Mouse (Mus musculus) retina, adult 2 months (tissue): ENCODE measurements around the gene Prr5l.
A peak's percentile ranks its signal among the peaks of the same experiment; 100 is the strongest.

Experiments used
- DNase-seq: peaks from one replicate; pipeline ENCODE4 v3.0.0-alpha.2; 2012; ENCODE audit warnings: low read depth, low spot score

The Prr5l gene

GRCm38 (mm10) chr2:101723333-101723881 lies 159.4 kb downstream of the Prr5l start:
- DNase-seq = no peak

GRCm38 (mm10) chr2:101722370-101723332 lies 160.2 kb downstream of the Prr5l start:
- DNase-seq = no peak

- DNase-seq = no peak
Measured at GRCm38 (mm10) chr2:101721835-101722234, 161.0 kb downstream of the Prr5l start.

- no peak for DNase-seq
Measured at GRCm38 (mm10) chr2:101717162-101717561, 165.7 kb downstream of the Prr5l start.

- DNase-seq = no peak
Measured at GRCm38 (mm10) chr2:101715650-101716323, 167.0 kb downstream of the Prr5l start.

GRCm38 (mm10) chr2:101711608-101712007 lies 171.2 kb downstream of the Prr5l start:
- DNase-seq = no peak

- no peak for DNase-seq
Measured at GRCm38 (mm10) chr2:101705941-101706485, 176.8 kb downstream of the Prr5l start.

GRCm38 (mm10) chr2:101699284-101699683 lies 183.5 kb downstream of the Prr5l start:
- no peak for DNase-seq

GRCm38 (mm10) chr2:101695584-101695983 lies 187.2 kb downstream of the Prr5l start:
- no peak for DNase-seq

GRCm38 (mm10) chr2:101693577-101694215 lies 189.1 kb downstream of the Prr5l start:
- peak; percentile 13 for DNase-seq

GRCm38 (mm10) chr2:101693043-101693442 lies 189.8 kb downstream of the Prr5l start:
- DNase-seq = no peak

- no peak for DNase-seq
Measured at GRCm38 (mm10) chr2:101690252-101690827, 192.5 kb downstream of the Prr5l start.

- no peak for DNase-seq
Measured at GRCm38 (mm10) chr2:101688011-101688410, 194.8 kb downstream of the Prr5l start.

- DNase-seq = no peak
Measured at GRCm38 (mm10) chr2:101684421-101684820, 198.4 kb downstream of the Prr5l start.

GRCm38 (mm10) chr2:101679164-101679784 lies 203.6 kb downstream of the Prr5l start:
- DNase-seq = no peak

GRCm38 (mm10) chr2:101678236-101679021 lies 204.4 kb downstream of the Prr5l start, which contains the start of gene Traf6:
Gene Traf6 (plus strand): TSS chr2:101678429.
- peak; percentile 55 for DNase-seq

GRCm38 (mm10) chr2:101673547-101673946 lies 209.3 kb downstream of the Prr5l start:
- no peak for DNase-seq

- DNase-seq = no peak
Measured at GRCm38 (mm10) chr2:101668751-101669150, 214.1 kb downstream of the Prr5l start.

- no peak for DNase-seq
Measured at GRCm38 (mm10) chr2:101665703-101666092, 217.1 kb downstream of the Prr5l start.
